20 mouse cellular contexts compared by ENCODE assay signal in genomic region chr6:96459041-96459440, GRCm38 (mm10).
"Had no signal": no experiment of that assay in that cellular context is flagged by ENCODE, and none has a peak within 500 bp of the region (broad histone marks: within the 10 kb centered on the region; RNA-seq: fewer than 3 reads in every experiment).

No protein-coding gene starts in this region.

- H3K9ac ChIP-seq: kidney, embryonic 15.5 days; limb, embryonic 12.5 days; limb, embryonic 15.5 days; liver, embryonic 14.5 days; liver, postnatal 0 days; lung, embryonic 14.5 days; midbrain, embryonic 13.5 days had no signal

- H3K36me3 ChIP-seq: kidney, embryonic 15.5 days; limb, embryonic 12.5 days; limb, embryonic 15.5 days; midbrain, embryonic 13.5 days had no signal

- H3K27ac ChIP-seq: kidney, embryonic 15.5 days; limb, embryonic 12.5 days; limb, embryonic 15.5 days; liver, embryonic 14.5 days; macrophage; midbrain, embryonic 13.5 days had no signal

- H3K9me3 ChIP-seq: kidney, embryonic 15.5 days; limb, embryonic 12.5 days; limb, embryonic 15.5 days; midbrain, embryonic 13.5 days had no signal

- H3K4me2 ChIP-seq: kidney, embryonic 15.5 days; limb, embryonic 12.5 days; limb, embryonic 15.5 days; liver, embryonic 11.5 days; lung, embryonic 14.5 days; midbrain, embryonic 13.5 days had no signal

- H3K27me3 ChIP-seq: kidney, embryonic 15.5 days; limb, embryonic 12.5 days; limb, embryonic 15.5 days; midbrain, embryonic 13.5 days had no signal

- ATAC-seq: liver, postnatal 0 days; lung, postnatal 0 days; midbrain, embryonic 13.5 days; midbrain, embryonic 16.5 days had no signal

- H3K4me1 ChIP-seq: limb, embryonic 12.5 days; limb, embryonic 15.5 days had no signal

- H3K4me3 ChIP-seq: kidney, embryonic 15.5 days; limb, embryonic 12.5 days; limb, embryonic 15.5 days; midbrain, embryonic 13.5 days had no signal

- DNase-seq: kidney, adult 11 months; kidney, adult 8-10 months; kidney, postnatal 10 days; left cerebral cortex, postnatal 4 days; liver, postnatal 0 days; lung, embryonic 14.5 days; right cerebral cortex, adult 18-20 months; right cerebral cortex, postnatal 25 days; thymus, adult 2 months; thymus, postnatal 14 days; thymus, postnatal 4 days had no signal
